Mouse (Mus musculus): ENCODE results near the gene Mob3b. TPM values are rescaled to one million over a fixed set of nuclear protein-coding genes. Genes with fewer than 3 reads are reported as not detected.

Mob3b gene
- polyA plus RNA-seq, 1 experiment: 3.3 TPM

DNA sequence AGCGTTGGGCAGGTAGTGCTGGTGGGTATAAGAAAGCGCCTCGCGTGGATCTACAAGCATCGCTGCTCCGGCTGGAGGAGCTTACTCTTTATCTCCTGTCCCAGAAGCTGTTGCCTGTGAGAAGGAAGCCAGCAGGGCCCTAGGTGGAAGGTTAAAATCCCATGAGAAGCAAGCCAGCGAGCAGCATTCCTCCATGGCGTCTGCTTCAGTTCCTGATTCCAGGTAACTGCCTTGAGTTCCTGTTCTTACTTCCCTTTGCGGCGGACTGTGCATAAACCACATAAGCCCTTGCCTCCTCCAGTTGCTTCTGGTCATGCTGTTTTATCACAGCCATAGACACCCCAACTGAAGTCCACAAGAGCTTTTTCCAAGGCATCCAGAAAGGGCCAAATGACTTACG, 531 bp upstream of the Mob3b start:
- H3K4me1 ChIP-seq (ENCODE audit: control insufficient read depth, insufficient read depth, insufficient read length, low read length): no peaks in the 10 kb centered on the region
- no peak overlapping the region for H3K4me3 ChIP-seq (ENCODE audit: insufficient read depth, low read depth, low read length)

DNA sequence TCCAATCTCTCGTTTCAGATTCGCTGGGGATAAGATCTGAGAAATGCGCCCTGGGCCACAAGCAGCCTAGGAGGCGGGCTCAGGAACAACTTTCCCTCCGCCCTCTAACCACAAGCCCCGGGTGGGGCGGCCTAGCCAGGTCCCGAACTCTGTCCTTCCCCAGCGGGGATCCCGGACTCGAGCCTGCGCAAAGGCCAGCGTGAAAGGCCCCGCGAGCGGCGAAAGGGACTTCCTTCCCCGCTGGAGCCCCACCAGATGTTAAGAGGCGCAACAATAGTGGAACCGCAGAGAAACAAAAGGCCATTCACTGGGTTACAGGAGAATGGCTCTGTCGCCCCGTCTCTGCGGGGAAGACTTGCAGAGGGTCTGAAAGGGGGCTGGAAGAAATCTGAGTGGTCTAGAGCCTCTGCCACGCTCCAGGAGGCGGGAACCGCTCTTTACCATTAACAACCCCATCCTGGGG, 1.1 kb downstream of the Mob3b start:
- 0 out of 2 replicates have a peak overlapping the region, but pooled peaks have one; percentile 24 for H3K27ac ChIP-seq (replicated peaks; ENCODE audit: low read depth, low read length)
- H3K4me3 ChIP-seq (ENCODE audit: insufficient read depth, low read depth, low read length): peak overlapping the region; percentile 88

More for the DNA sequence above, 531 bp upstream of the Mob3b start:
- H3K27ac ChIP-seq (replicated peaks; ENCODE audit: low read depth, low read length): no peak overlapping the region

DNA sequence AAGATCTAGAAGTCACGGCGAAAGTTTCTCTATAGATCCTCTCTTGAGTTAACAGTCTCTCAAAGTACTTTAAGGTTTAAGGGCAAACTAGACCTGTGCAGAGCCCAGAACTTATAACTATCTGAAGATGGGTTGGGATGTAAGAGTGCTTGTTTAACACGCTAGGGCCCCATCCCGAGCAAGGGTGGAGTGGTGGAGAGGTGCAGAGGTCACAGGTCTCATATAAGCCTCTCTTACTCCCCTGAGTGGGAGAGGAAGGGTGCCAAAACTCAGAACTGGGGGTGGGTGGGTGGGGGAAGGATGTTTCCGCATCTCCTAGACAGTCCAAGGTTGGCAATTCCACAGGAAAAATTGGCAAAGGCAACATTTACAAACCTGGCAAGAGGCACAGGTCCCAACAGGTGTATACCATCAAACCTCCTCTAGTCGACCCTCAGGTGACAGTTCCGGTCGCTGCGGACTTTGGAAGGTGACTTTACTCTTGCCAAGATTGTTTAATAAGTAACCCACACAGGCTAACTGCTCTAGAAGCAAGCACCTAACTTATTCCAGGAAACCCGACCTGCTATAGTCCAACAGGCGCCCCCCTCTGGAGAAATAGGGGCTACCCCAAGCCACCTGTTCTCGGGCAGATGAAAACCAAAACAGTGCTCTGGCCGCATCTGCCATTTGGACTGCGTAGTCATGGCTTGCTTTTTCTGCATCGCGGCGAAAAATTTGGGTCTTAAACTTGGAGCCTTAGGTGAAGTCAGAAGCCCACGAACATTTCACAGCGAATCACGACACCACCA, 2.0 kb downstream of the Mob3b start:
- no peaks in the 10 kb centered on the region for H3K4me1 ChIP-seq (ENCODE audit: control insufficient read depth, insufficient read depth, insufficient read length, low read length)
- peak overlapping the region; percentile 24; the same call in 1 of the 2 replicates for H3K27ac ChIP-seq (replicated peaks; ENCODE audit: low read depth, low read length)
- peak overlapping the region; percentile 88 for H3K4me3 ChIP-seq (ENCODE audit: insufficient read depth, low read depth, low read length)

More for the DNA sequence above, 1.1 kb downstream of the Mob3b start:
- no peaks in the 10 kb centered on the region for H3K4me1 ChIP-seq (ENCODE audit: control insufficient read depth, insufficient read depth, insufficient read length, low read length)

DNA sequence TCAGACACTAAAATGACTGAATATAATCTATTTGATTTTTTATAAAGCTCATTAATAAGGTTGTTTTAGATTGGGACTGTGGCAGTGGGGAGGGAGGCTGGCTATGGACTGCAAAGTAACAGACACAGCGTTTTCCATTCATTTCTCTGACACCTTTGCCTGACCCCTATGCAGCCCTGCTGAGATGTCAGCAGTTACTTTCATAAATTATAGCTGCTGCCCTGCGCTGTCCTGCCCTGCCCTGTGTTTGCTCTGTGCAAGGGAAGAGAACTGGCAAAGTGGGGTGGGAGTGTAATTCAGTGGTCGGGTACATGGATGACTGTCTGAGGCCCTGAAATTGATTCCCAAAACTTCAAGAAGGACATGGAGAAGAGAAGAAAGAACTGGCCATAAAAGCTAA, 3.2 kb downstream of the Mob3b start:
- no peak overlapping the region for H3K4me3 ChIP-seq (ENCODE audit: insufficient read depth, low read depth, low read length)
- H3K4me1 ChIP-seq (ENCODE audit: control insufficient read depth, insufficient read depth, insufficient read length, low read length): no peaks in the 10 kb centered on the region
- H3K27ac ChIP-seq (replicated peaks; ENCODE audit: low read depth, low read length): no peak overlapping the region

DNA sequence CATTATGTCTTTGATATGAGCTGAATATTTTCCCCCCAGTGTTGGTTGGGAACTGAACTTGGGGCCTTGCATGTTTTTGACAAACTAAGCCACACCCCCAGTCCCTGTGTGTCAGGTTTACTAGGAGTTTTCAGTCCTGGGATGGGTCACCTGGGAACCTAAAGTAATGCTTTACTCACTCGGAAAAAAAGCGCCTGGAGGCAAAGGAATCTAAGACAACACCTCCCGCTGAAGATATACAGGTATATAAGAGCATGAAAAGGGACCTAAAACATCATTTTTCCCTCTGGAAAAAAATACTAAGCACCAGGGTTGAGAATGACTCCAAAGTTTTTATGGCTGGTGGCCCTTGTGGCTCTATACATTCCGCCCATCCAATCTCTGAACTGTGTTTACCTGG, 5.5 kb downstream of the Mob3b start, which contains the start of gene Ifnk:
Gene Ifnk, plus strand, starts transcription at position 301 of the 400 bp plus-strand sequence.
- Histone ChIP-seq H3K4me3 (ENCODE audit: insufficient read depth, low read depth, low read length) (no peak within 1 kb of the TSS), H3K4me1 (ENCODE audit: control insufficient read depth, insufficient read depth, insufficient read length, low read length) (no peaks in the 10 kb centered on the region), H3K27ac (replicated peaks; ENCODE audit: low read depth, low read length) (no peak within 1 kb of the TSS)

DNA sequence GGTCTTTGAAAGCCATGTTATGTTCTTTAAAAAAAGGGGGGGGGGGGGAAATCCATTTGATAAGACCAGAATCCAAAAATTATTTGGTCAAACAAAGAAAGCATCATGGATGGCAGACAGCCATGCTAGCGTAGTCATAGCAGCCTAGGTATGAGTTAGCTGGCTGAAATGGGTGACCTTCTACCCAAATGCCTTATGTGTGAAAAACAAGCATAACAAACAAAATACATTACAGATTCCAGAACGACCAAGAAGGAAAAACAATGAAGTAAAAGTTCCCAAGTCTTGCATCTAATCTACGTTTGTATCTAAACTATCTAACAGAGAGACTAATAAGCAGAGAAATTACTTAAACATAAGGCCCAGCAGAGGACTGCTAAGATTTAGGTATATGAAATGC, 6.6 kb downstream of the Mob3b start:
- Histone ChIP-seq H3K27ac (replicated peaks; ENCODE audit: low read depth, low read length) (no peak overlapping the region), H3K4me1 (ENCODE audit: control insufficient read depth, insufficient read depth, insufficient read length, low read length) (no peaks in the 10 kb centered on the region), H3K4me3 (ENCODE audit: insufficient read depth, low read depth, low read length) (no peak overlapping the region)

DNA sequence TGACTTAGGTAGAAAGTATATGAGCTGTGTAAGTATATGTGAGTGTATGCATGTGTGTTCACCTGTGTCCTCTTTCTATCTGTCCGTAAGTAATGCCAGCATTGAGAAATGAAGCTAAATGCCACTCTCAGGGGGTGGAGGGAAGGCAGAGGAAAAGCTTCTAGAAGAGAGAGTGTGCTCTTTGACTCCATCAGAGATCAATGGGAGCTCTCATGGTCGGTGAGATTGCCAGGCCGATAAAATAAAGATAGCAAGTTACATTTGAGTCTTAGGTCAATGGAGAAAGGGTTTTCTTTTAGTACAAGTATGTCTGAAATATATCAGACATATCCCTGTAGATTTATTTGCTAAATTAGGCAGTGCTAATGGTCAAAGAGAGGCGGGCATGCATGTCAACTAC, 9.0 kb downstream of the Mob3b start:
- Histone ChIP-seq H3K4me1 (ENCODE audit: control insufficient read depth, insufficient read depth, insufficient read length, low read length) (no peaks in the 10 kb centered on the region), H3K4me3 (ENCODE audit: insufficient read depth, low read depth, low read length) (no peak overlapping the region), H3K27ac (replicated peaks; ENCODE audit: low read depth, low read length) (no peak overlapping the region)

DNA sequence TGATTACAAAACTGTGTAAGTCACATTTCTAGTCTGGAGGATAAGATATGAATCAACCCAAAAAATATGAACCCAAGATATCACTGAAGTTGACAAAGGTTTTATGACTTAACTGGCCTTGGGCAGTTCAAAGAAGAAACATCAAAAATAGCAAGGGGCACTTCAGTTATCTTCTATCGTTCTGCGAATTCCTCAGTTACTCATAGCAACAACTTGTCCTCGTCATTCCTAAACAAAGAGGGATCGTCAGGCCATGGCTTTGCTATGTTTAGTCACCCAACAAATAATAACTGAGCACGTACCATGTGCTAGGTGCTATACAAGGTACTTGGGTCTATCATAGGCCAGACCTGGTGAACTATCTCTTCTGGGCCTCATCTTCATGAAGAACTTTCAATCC, 10.7 kb downstream of the Mob3b start:
- H3K27ac ChIP-seq (replicated peaks; ENCODE audit: low read depth, low read length): no peak overlapping the region
- no peak overlapping the region for H3K4me3 ChIP-seq (ENCODE audit: insufficient read depth, low read depth, low read length)
- no peaks in the 10 kb centered on the region for H3K4me1 ChIP-seq (ENCODE audit: control insufficient read depth, insufficient read depth, insufficient read length, low read length)

DNA sequence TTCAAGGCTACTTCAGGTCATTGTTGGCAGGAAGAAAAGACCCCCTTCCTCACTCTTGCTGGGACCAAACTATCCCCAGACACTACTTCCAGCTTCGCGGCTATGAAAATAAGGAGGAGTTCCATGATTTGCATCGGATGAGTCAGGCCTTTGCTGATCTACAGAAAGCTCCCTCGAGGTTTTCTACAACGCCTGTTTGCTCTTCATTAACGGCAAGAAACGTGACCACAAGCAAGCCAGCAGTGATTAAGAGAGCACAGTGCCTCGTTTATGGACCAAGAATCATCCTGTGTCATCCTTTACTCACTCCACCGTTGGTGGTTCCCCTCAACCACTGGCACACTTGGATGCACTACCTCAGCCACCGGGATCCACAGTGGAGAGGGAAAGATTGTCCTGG, 11.6 kb downstream of the Mob3b start:
- Histone ChIP-seq H3K4me1 (ENCODE audit: control insufficient read depth, insufficient read depth, insufficient read length, low read length) (no peaks in the 10 kb centered on the region), H3K4me3 (ENCODE audit: insufficient read depth, low read depth, low read length) (no peak overlapping the region), H3K27ac (replicated peaks; ENCODE audit: low read depth, low read length) (no peak overlapping the region)

DNA sequence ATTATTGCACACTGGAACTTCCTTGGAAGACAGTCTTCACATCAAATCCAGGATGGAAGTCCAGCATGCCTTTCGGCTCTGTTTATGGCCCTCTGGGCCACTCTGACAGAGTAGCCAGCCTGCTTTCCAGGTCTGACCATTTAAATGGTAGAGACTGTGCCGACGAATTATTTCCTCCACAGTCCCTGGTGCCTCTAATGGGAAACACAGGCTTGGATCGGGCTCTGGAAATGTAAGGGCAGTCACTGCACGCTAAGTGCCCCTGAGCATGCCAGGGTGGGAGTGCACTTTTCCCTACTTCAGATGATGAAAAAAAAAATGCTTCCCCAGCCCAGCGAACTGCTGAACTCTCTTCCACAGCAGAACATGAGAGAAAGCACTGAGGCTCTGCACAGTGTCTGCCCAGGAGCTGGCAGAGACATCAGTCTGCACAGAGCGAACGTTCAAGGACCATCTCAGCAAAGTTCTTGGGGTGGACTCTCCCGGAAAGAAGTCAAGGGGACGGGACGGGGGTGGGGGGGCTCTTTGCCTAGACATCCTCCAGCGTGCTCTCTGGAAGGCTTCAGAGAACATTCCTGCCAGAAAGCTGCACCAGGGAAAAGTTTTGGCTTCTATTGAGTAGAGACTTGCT, 13.7 kb downstream of the Mob3b start:
- no peak overlapping the region for H3K27ac ChIP-seq (replicated peaks; ENCODE audit: low read depth, low read length)
- peak overlapping the region; percentile 8; the same call in 1 of the 2 replicates for H3K4me3 ChIP-seq (ENCODE audit: insufficient read depth, low read depth, low read length)
- H3K4me1 ChIP-seq (ENCODE audit: control insufficient read depth, insufficient read depth, insufficient read length, low read length): no peaks in the 10 kb centered on the region

DNA sequence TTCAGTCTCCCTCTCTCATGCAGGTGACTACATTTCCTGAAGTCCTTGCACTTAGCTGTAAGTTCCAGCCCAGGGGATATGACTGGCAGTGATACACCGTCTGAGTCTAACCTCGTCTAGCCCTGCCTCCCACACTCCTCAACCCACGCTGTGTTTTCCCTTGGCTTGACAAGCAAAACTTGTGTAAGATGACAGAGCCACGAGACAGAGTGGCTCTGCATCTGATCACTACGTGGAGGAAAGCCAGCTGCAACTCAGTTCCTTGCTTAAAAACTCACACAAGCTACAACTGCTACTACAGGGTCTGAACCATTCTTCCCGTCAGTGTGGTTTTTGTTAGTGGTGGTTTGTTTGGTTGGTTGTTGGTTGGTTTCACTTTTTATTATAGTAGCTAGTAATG, 17.0 kb downstream of the Mob3b start:
- H3K4me1 ChIP-seq (ENCODE audit: control insufficient read depth, insufficient read depth, insufficient read length, low read length): no peaks in the 10 kb centered on the region

DNA sequence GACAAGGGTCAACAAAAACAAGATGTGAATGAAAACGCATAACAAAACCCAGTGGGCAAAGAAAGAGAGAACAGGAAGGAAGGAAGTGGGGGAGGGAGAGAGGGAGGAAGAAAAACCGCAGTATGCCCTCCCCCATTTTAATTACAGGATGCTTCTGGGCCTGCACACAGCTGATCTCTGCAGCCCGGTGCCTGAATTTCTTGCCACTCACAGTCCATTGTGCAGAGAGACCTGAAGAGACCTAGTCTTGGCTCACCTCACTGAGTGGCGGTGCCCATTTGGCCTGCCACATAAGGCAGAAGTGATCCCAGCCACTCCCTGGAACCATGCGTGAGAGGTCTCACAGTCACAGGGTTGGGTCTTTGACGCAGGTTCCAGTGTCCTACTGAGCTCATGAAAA, 19.2 kb downstream of the Mob3b start:
- Histone ChIP-seq H3K4me3 (ENCODE audit: insufficient read depth, low read depth, low read length) (no peak overlapping the region), H3K4me1 (ENCODE audit: control insufficient read depth, insufficient read depth, insufficient read length, low read length) (no peaks in the 10 kb centered on the region), H3K27ac (replicated peaks; ENCODE audit: low read depth, low read length) (no peak overlapping the region)

More for the DNA sequence above, 17.0 kb downstream of the Mob3b start:
- Histone ChIP-seq H3K27ac (replicated peaks; ENCODE audit: low read depth, low read length) (no peak overlapping the region), H3K4me3 (ENCODE audit: insufficient read depth, low read depth, low read length) (no peak overlapping the region)

DNA sequence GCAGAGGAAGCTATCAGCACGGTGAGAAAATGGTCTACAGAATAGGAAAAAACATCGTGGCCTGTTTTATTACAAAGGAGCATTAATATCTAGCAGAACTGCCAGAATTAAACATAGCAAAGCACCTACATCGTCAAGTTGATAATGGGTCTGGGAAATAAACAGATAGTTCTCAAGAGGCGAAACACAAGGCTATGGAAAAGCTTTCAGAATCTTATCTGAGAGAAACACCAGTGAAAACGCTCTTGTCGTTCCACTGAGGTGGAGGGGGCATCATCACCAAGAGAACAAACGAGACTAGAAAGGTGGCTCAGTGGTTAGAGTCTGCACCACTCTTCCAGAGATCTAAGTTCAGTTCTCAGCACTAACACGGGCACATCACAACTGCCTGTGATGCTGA, 20.3 kb downstream of the Mob3b start:
- no peaks in the 10 kb centered on the region for H3K4me1 ChIP-seq (ENCODE audit: control insufficient read depth, insufficient read depth, insufficient read length, low read length)
- no peak overlapping the region for H3K27ac ChIP-seq (replicated peaks; ENCODE audit: low read depth, low read length)
- H3K4me3 ChIP-seq (ENCODE audit: insufficient read depth, low read depth, low read length): no peak overlapping the region

DNA sequence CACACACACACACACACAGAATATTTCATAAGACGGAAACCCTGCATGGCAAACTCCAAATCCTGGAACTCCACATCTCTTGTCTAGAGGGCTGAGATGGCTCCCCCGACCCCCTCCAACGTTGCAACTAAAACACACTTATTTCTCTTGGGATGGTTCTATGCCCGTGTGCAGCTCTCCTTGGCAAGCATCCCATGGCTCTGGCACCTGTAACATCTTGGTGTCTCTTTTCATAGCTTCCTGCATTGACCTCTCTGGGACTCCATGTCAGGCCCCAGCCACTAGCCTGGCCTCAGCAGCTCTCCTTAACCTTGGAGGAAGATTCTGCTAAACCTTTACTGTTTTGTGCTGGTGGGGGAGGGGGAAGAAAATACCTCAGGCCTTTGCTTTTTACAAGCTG, 21.5 kb downstream of the Mob3b start:
- Histone ChIP-seq H3K27ac (replicated peaks; ENCODE audit: low read depth, low read length) (no peak overlapping the region), H3K4me3 (ENCODE audit: insufficient read depth, low read depth, low read length) (no peak overlapping the region), H3K4me1 (ENCODE audit: control insufficient read depth, insufficient read depth, insufficient read length, low read length) (no peaks in the 10 kb centered on the region)

DNA sequence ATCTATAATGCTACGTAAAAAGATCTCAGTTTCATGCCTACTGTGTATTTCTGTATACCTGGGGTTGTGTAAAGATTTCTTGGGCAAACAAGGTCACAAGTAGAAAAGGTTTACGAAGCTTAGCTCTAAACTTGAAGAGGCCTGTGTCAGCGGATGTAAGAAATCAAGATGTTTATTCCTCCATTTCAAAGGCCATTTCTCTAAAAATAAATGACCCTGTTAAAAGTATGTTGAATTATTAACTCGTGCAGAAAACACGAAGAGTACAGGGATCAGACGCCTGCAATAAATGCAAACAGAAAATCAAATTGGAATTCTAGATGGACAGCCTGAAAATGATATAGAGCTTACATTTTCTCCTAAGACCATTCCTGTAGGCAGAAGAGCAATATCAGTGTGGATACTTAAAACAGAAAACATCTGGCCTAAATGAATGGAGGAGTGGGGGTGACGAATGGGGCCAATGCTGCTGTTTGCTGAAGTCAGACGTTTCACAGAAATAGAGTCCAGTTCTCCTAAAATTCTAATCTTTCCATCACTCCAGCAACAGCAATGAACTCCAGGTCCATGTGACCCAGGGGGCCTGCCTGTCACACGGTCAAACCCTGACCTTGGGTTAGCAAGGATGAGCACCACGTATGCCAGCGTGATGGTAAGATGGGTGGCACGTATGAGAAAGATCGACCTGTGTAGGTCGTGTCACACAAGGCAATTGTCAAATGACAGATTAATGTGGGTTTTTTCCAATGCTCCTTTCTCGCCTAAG, 22.3 kb downstream of the Mob3b start:
- Histone ChIP-seq H3K27ac (replicated peaks; ENCODE audit: low read depth, low read length) (no peak overlapping the region), H3K4me3 (ENCODE audit: insufficient read depth, low read depth, low read length) (no peak overlapping the region), H3K4me1 (ENCODE audit: control insufficient read depth, insufficient read depth, insufficient read length, low read length) (peaks cover 2% of the 10 kb centered on the region; the same call in 1 of the 2 replicates)
